Mouse (Mus musculus) liver, adult (tissue): ENCODE data around the gene Cntrob.

Experiments used
- GATA4 ChIP-seq: IDR thresholded peaks from 2 replicates; pipeline ENCODE4 v1.6.1; 2014; ENCODE audit warnings: mild to moderate bottlenecking, low read length; ENCODE audit not compliant: insufficient replicate concordance

Cntrob gene

DNA sequence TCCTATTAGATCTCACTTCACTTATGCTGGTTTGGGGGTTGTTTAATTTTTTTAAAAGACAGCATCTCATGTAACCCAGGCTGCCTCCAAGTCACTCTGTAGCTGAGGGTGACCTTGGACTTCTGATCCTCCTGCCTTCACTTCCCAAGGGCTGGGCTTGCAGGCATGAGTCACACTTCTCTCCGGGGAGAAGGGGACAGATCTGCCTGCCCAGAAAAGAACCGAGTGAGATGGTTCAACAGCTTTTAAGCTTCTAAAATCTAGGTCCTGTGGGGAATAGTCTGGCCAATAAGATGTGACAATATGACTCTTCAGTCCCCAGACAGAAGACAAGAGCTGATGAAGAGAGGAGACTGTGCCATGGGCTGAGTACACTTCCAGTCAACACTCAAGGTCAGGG lies 47.5 kb downstream of the Cntrob start:
- TF ChIP-seq GATA4, result no peak

GRCm38 (mm10) chr11:69275650-69276049 lies 47.9 kb downstream of the Cntrob start:
- no peak for TF ChIP-seq GATA4

GRCm38 (mm10) chr11:69272122-69272740 lies 51.3 kb downstream of the Cntrob start:
- TF ChIP-seq GATA4, result no peak

GRCm38 (mm10) chr11:69269575-69269974 lies 54.0 kb downstream of the Cntrob start:
- TF ChIP-seq GATA4, result no peak

DNA sequence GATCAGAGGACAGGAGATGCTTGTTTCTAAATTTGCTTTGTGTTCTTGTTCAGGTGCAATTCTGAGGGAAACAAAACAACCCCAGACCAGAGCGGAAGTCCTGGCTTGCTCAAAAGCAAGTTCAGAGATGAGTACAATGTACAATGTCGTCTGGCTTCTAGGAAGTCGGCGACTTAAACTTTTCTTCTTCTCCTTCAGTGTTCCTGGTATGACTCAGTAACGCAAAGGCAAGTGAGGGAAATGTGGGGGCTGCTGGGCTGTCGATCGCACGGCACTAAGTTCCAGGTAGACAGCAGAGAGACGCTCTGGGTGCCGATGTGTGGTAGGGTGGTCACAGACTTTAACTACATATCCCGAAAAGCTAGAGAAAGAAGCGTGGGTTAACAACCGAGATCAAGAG lies 55.5 kb downstream of the Cntrob start:
- TF ChIP-seq GATA4, result no peak

DNA sequence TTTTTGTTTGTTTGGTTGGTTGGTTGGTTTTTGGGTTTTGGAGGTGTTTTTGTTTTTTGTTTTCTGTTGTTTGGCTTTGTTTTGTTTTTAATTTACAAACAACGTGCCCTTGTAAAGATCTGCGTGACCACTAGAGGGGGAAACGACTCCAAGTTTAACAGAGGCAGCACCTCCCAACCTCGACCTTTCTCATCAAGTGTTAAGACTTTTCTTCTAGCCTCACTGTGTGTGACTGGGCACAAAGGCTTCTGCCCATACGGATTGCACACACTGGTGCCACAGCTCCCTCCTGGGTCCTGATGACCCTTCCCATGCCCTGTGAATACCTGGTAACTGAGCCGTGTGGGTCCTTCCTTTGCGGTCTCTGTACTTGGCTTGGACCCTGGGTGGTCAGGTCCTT lies 56.2 kb downstream of the Cntrob start:
- no peak for TF ChIP-seq GATA4

GRCm38 (mm10) chr11:69266253-69266652 lies 57.3 kb downstream of the Cntrob start:
- TF ChIP-seq GATA4, result no peak

DNA sequence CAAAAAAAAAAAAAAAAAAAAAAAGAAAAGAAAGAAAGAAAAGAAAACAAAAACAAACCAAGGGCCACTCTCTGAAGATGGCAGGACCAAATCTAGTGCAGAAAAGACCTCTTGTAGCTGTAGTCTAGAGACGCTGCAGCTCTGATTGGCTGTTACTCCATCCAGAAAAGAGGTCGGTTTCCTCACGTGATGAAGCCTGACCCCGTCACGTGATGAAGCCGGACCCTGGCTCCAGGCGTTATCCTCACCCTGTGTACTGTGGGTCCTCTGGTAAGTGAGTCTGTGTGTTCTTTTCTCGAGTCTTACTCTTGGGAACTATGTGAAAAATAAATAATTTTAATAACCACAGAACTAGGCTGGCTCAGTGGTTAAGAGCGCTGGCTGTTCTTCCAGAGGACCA lies 58.2 kb downstream of the Cntrob start:
- TF ChIP-seq GATA4, result no peak

- TF ChIP-seq GATA4, result no peak
These were observed 59.3 kb downstream of the Cntrob start for GRCm38 (mm10) chr11:69264276-69264675.

- no peak for TF ChIP-seq GATA4
These were observed 63.5 kb downstream of the Cntrob start for GRCm38 (mm10) chr11:69260111-69260510.

DNA sequence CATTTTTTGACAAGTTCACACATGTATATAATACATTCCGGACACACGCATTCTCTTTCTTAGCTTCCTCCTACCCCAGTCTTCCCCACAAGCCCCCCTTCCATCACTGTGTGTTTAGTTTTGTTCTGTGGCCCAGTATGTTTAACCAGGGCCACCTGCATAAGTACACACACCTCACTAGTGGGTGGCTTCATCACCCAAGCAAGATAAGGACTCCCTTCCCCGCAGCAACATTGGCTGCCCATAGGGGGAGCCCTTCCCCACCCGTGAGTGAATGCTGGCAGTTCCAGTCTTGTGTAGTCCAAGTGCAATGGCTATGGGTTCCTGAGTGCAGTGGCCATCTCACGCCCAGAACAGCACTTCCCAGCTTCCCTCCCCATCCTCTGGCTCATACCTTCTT lies 65.3 kb downstream of the Cntrob start:
- TF ChIP-seq GATA4, result peak; percentile 57; the same call in 1 of the 2 replicates

GRCm38 (mm10) chr11:69257807-69258206 lies 65.8 kb downstream of the Cntrob start:
- TF ChIP-seq GATA4, result no peak

DNA sequence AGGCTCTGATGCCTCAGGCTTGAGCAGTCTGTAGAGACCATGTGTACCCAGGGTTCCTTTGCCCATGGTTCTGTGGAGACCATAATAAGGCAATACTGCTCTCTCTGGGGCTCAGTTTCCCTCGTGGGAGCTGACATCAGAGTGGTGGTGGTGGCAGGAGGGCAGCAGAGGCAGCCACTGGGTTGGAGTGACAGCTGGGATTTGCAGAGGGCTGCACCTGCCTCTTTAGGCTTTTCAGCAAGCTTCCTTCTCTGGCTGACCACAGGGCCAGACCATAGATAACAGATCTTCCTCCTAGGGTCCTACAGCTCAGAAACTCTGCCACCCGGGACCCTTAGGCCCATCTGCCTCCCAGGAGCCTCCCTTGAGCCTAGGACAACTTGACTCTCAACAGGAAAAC lies 66.5 kb downstream of the Cntrob start:
- no peak for TF ChIP-seq GATA4

DNA sequence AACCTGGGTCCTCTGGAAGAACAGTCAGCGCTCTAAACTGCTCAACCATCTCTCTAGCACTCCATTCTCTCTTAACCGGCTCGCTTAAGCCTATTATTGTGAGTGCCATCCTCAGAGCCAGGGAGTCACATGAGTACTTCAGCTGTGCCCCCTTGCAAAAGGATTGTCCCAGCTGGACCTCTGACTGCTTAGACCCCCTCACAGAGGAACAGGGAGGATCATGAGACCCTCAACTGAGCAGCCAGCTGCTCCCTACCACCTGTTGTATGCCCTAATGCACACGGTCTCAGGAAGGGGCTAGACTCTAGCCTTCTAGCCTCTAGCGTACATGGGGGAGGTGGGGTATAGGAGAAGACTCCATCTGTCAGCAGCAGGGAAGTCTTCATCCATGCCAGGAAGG lies 68.8 kb downstream of the Cntrob start:
- no peak for TF ChIP-seq GATA4

GRCm38 (mm10) chr11:69253131-69253530 lies 70.4 kb downstream of the Cntrob start:
- no peak for TF ChIP-seq GATA4

GRCm38 (mm10) chr11:69251953-69252352 lies 71.6 kb downstream of the Cntrob start:
- TF ChIP-seq GATA4, result no peak

- no peak for TF ChIP-seq GATA4
These were observed 72.3 kb downstream of the Cntrob start for GRCm38 (mm10) chr11:69251135-69251842.
